Mouse (Mus musculus) ES-Bruce4 (cell line): Measurements from ENCODE around the gene Ppp1r27.
"Not testable (repeated sequence)": the region's sequence is repeated elsewhere in the genome, so short reads cannot be mapped to it uniquely, and the experiment has no call there.

Experiments
- CTCF ChIP-seq: IDR thresholded peaks from one replicate; pipeline ENCODE4 v1.8.1; 2011; ENCODE audit warnings: low read depth, low read length
- EP300 ChIP-seq: IDR thresholded peaks from 2 replicates; pipeline ENCODE4 v1.6.1; 2011; ENCODE audit warnings: low read depth, low read length; ENCODE audit not compliant: insufficient read depth
- POLR2A ChIP-seq: IDR thresholded peaks from one replicate; pipeline ENCODE4 v1.8.1; 2011; ENCODE audit warnings: low read length; ENCODE audit not compliant: insufficient read depth

DNA sequence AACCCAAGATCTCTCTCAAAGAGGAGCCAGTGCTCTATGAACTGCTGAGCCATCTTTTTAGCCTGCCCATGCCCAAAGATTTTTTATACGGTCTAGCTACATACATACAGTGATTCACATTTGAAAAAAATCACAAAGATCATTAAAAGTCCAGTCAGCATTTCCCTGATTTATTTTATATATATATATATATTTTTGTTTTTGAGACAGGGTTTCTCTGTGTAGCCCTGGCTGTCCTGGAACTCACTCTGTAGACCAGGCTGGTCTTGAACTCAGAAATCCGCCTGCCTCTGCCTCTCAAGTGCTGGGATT is 32.0 kb upstream of the Ppp1r27 start:
- TF ChIP-seq CTCF, POLR2A, EP300: not testable (repeated sequence)
